Mouse (Mus musculus) heart, postnatal 0 days (tissue): ENCODE data around the gene Arfip2.

Source experiments
- CTCF ChIP-seq: IDR thresholded peaks from 2 replicates; pipeline ENCODE4 v1.5.1; 2016; ENCODE audit warnings: antibody characterized with exemption, control low read depth, low read depth
- EP300 ChIP-seq: IDR thresholded peaks from 2 replicates; pipeline ENCODE4 v1.6.1; 2016; ENCODE audit warnings: antibody characterized with exemption, low read depth

GRCm38 (mm10) chr7:105608467-105608866 lies 31.7 kb downstream of the Arfip2 start:
- TF ChIP-seq CTCF (no peak), EP300 (no peak)
